Mouse (Mus musculus) embryonic facial prominence, embryonic 13.5 days (tissue): ENCODE measurements around the gene Rnf126. TPM values are rescaled to one million over a fixed set of nuclear protein-coding genes. Genes with fewer than 3 reads are reported as not detected.
"Not testable (repeated sequence)": the region's sequence is repeated elsewhere in the genome, so short reads cannot be mapped to it uniquely, and the experiment has no call there.

Source experiments
- ATAC-seq: fragments of 200-750 bp; cut with Nextera tagmentation; 2 replicates; pipeline ENCODE4 v1.8.0; 2017; ENCODE audit warnings: low read depth; ENCODE audit not compliant: insufficient number of reproducible peaks, insufficient read depth, low FRiP score, low TSS enrichment
- H3K27ac ChIP-seq: fragments of 300-500 bp; sonication (generic); 2 replicates; pipeline ENCODE4 v1.5.1; 2015; ENCODE audit warnings: moderate library complexity, mild to moderate bottlenecking, inconsistent platforms
- H3K27me3 ChIP-seq: fragments of 300-500 bp; sonication (generic); 2 replicates; pipeline ENCODE4 v1.6.1; 2015; ENCODE audit warnings: mild to moderate bottlenecking, inconsistent platforms
- H3K36me3 ChIP-seq: fragments of 300-500 bp; sonication (generic); 2 replicates; pipeline ENCODE4 v1.6.1; 2015; ENCODE audit warnings: mild to moderate bottlenecking, inconsistent platforms
- H3K4me1 ChIP-seq: fragments of 300-500 bp; sonication (generic); 2 replicates; pipeline ENCODE4 v1.6.1; 2015; ENCODE audit warnings: inconsistent platforms
- H3K4me2 ChIP-seq: fragments of 300-500 bp; sonication (generic); 2 replicates; pipeline ENCODE4 v1.6.1; 2015; ENCODE audit warnings: moderate library complexity, mild to moderate bottlenecking, inconsistent platforms
- H3K4me3 ChIP-seq: fragments of 300-500 bp; sonication (generic); 2 replicates; pipeline ENCODE4 v1.5.1; 2015; ENCODE audit warnings: mild to moderate bottlenecking, inconsistent platforms
- H3K9ac ChIP-seq: fragments of 300-500 bp; sonication (generic); 2 replicates; pipeline ENCODE4 v1.6.1; 2015; ENCODE audit warnings: mild to moderate bottlenecking, inconsistent platforms
- H3K9me3 ChIP-seq: fragments of 300-500 bp; sonication (generic); 2 replicates; pipeline ENCODE4 v1.6.1; 2016; ENCODE audit warnings: inconsistent platforms
- WGBS: fragments of 180-500 bp; shearing (Covaris S2); methylation state at CpG from one replicate; pipeline ENCODE4 v1.1.7; 2015; ENCODE audit warnings: mixed read lengths; 5-methylcytosine and 5-hydroxymethylcytosine counted together
- polyA plus RNA-seq: library from polyadenylated mRNA; unstranded; fragments of >200 nt; fragmentation: Nextera tagmentation; extraction: Ambion mirVana; gene quantifications from 2 replicates; pipeline ENCODE4 v1.2.1, GENCODE M21; 2015

The Rnf126 gene
- polyA plus RNA-seq, 1 experiment from 2014 or later, result 96.5 TPM

DNA sequence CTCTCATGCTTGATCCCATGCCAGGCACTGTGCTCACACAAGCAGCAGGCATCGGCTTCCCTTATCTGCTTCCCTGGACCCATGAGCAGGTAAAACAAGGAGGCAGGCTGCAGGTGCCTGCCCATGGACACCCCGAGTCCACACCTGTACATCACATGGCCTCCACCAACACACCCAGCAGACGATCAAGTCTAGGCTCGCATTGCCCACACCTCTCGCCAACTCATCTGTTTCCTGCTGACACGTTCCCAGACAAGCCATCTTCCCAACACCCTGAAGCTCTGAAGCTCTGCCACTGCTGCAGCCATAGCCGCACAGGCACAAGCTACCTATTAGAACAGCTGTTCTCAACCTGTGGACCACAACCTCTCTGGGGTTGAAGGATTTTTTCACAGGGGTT lies 2.5 kb downstream of the Rnf126 start:
- 78% methylated on average over 7 of the region's 7 CpGs for WGBS
- Histone ChIP-seq H3K27me3 (no peaks in the 10 kb centered on the region), H3K4me2 (peak overlapping the region; percentile 18; the same call in 1 of the 2 replicates), H3K9me3 (no peaks in the 10 kb centered on the region), H3K4me1 (peaks cover 36% of the 10 kb centered on the region), H3K36me3 (peaks cover 32% of the 10 kb centered on the region), H3K27ac (no peak overlapping the region), H3K4me3 (no peak overlapping the region; the same call in 1 of the 2 replicates), H3K9ac (peak overlapping the region; percentile 51)
- ATAC-seq, result no peak

DNA sequence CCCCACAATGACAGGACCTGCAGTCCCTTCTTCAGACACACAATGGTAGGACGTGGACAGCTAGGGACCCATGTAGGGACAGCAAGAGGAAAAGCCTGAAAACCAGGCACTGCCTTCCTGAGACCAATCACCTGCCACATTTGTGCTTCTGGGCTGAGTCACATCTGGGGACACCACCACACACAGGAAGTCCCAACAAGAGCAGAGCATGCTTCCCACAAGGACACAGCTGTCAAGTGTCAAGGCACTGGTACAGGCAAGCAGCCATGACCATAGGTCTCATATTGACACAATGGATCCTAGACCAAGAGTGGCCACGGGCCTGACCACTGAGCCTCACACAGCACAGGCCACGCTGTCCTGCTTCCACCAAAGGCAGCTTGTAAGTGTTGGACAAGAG lies 3.9 kb downstream of the Rnf126 start:
- Histone ChIP-seq H3K27me3 (no peaks in the 10 kb centered on the region), H3K27ac (no peak overlapping the region), H3K4me1 (peaks cover 27% of the 10 kb centered on the region), H3K9ac (no peak overlapping the region), H3K9me3 (no peaks in the 10 kb centered on the region), H3K4me3 (no peak overlapping the region), H3K4me2 (no peak overlapping the region), H3K36me3 (peaks cover 46% of the 10 kb centered on the region)
- 85% methylated on average over 3 of the region's 3 CpGs for WGBS
- ATAC-seq, result no peak

DNA sequence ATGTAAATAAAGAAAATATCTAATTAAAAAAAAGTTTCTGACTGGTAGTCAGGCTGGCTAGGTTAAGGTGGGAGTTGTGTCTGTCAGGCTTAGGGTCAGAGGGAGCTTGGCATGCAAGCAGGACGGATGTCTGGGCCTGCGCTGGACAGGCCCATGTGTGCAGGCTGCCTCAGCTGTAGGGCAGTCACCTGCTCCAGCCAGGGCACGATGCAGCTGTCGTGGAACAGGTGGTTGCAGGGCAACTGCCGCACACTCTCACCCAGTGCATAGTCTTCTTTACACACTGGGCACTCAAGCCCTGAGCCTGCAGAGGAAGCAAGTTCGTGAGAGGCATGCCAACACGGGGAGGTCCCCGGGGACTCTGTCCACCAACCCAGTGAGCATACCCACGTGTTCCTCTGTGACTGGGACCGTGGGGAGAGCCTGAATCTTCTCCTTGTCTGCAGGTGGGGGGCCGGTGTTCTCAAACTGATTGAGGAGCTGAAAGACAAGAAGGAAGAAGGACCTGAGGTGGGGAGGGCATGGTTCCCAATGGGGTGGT lies 6.1 kb downstream of the Rnf126 start:
- Histone ChIP-seq H3K27me3 (no peaks in the 10 kb centered on the region), H3K9me3 (no peaks in the 10 kb centered on the region), H3K27ac (no peak overlapping the region), H3K4me3 (no peak overlapping the region), H3K9ac (no peak overlapping the region), H3K4me2 (no peak overlapping the region), H3K36me3 (peaks cover 67% of the 10 kb centered on the region), H3K4me1 (peaks cover 20% of the 10 kb centered on the region)
- WGBS, result 91% methylated on average over 11 of the region's 11 CpGs
- no peak; the same call in 1 of the 2 replicates for ATAC-seq

DNA sequence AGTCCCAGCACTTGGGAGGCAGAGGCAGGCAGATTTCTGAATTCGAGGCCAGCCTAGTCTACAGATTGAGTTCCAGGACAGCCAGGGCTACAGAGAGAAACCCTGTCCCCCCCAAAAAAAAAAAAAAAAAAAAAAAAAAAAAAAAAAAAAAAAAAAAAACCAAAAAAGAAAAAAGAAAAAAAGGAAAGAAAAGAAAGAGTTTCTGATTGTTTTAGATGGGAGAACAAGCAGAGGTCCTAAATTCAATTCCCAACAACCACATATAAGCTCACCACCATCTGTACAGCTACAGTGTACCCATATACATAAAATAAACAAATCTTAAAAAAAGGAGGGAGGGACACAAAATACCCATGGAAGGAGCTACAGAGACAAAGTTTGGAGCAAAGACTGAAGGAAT lies 7.1 kb downstream of the Rnf126 start:
- H3K9ac ChIP-seq, H3K4me2 ChIP-seq, H3K27ac ChIP-seq, H3K9me3 ChIP-seq, H3K4me3 ChIP-seq, H3K27me3 ChIP-seq, ATAC-seq: not testable (repeated sequence)
- H3K4me1 ChIP-seq, result peaks cover 20% of the 10 kb centered on the region
- WGBS, result 88% methylated on average over 1 of the region's 1 CpGs
- H3K36me3 ChIP-seq, result peaks cover 69% of the 10 kb centered on the region

DNA sequence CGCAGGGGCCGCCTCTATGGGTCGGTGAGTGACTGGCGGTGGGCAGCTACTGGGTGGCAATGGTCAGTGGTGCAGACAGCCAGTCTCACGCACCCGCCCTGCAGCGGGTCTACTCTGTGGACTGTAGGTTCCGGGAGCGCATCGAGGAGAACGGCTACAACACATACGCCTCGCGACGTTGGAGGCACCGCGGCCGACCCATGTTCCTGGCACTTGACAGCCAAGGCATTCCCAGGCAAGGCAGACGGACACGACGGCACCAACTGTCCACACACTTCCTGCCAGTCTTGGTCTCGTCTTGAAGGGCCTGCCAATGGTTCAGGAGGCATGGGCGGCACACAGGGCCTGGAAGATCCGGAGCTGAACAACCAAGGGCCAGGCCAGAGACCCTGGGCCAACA lies 10.1 kb downstream of the Rnf126 start:
- Histone ChIP-seq H3K36me3 (peaks cover 59% of the 10 kb centered on the region), H3K27ac (no peak overlapping the region), H3K4me1 (peaks cover 10% of the 10 kb centered on the region), H3K4me2 (no peak overlapping the region), H3K9me3 (no peaks in the 10 kb centered on the region), H3K4me3 (no peak overlapping the region), H3K27me3 (no peaks in the 10 kb centered on the region), H3K9ac (no peak overlapping the region)
- 91% methylated on average over 24 of the region's 24 CpGs for WGBS
- no peak for ATAC-seq

DNA sequence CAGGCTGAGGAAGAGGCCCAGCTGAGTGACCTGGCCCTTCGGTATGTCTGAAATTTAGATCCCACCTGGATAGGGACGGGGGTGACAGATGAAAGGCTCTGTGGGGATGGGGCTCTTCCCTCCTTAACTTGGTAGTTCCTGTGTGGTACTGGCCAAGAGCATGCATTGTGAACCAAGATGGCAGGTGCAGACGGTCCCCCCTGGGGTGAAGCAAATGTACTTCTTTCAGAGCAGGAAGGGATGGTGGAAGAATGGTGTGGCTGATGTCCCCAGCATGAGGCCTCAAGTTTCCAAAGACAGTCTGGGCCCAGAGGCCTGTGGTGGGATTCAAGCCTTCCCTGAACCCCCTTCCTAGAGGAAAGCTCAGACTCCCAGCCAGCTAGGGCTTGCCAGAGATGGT lies 10.9 kb downstream of the Rnf126 start:
- 65% methylated on average over 3 of the region's 3 CpGs for WGBS
- Histone ChIP-seq H3K9ac (0 out of 2 replicates have a peak overlapping the region, but pooled peaks have one; percentile 68), H3K36me3 (peaks cover 51% of the 10 kb centered on the region), H3K9me3 (no peaks in the 10 kb centered on the region), H3K27me3 (no peaks in the 10 kb centered on the region), H3K27ac (no peak overlapping the region), H3K4me3 (no peak overlapping the region), H3K4me1 (peaks cover 10% of the 10 kb centered on the region), H3K4me2 (no peak overlapping the region)
- no peak for ATAC-seq

DNA sequence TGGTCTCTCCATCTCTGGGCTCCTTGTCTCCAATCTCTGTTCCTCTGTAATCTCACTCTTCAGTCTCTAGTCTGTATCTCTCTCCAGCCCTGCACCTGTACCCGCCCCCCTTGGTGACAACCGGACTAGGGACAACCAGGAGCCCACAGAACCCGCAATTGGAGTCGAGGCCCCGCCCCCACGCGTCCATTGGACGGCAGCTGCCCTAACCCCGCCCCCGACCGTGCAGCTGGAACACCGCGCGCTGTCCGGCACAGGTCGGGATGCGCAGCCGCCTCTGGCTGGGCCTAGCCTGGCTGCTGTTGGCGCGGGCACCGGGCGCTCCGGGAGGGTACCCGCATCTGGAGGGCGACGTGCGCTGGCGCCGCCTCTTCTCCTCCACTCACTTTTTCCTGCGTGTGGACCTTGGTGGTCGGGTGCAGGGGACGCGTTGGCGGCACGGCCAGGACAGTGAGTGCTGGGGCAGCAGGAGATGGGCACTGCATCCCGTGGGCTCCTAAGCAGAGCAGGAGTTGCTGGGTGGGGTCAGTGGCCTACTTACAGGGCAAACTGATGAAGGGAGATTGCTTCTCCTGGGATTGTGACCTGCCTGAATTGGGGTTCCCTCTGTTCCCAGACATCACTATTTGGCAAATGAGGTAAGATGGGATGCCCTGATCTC lies 11.8 kb downstream of the Rnf126 start, which contains the start of gene Fgf22:
TSS of gene Fgf22 (plus strand) at position 221 of the 661 bp plus-strand sequence.
- peaks cover 43% of the 10 kb centered on the region for H3K36me3 ChIP-seq
- peak within 1 kb of the TSS; percentile 68 for H3K9ac ChIP-seq
- no peaks in the 10 kb centered on the region for H3K9me3 ChIP-seq
- H3K27me3 ChIP-seq, result no peaks in the 10 kb centered on the region
- H3K4me3 ChIP-seq, result peak within 1 kb of the TSS; percentile 41
- no peak within 1 kb of the TSS for H3K27ac ChIP-seq
- H3K4me2 ChIP-seq, result peak within 1 kb of the TSS; percentile 72
- peak; percentile 77; the same call in 1 of the 2 replicates for ATAC-seq
- 2% methylated on average over 26 of the region's 36 CpGs for WGBS
- H3K4me1 ChIP-seq, result peaks cover 10% of the 10 kb centered on the region

DNA sequence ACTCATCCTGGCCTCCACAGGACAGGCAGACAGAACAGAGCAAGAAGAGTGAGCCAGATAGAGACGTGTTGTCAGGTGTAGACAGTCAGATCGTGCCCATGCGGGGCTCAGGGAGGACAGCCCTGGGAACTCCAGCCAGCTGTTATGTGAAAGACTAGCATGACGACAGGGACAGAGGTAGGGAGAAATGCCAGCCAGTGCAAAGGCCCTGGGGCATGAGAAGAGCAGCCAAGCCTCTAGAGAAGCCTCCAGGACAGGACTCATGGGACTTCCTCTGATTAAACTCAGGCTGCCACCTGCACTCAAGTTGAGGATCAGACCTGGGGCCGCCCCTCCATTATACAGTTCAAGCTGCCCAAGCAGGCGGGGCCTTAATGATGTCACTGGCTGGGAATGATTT lies 18.3 kb downstream of the Rnf126 start:
- peaks cover 11% of the 10 kb centered on the region for H3K36me3 ChIP-seq
- 73% methylated on average over 6 of the region's 6 CpGs for WGBS
- H3K9ac ChIP-seq, result no peak overlapping the region
- H3K4me1 ChIP-seq, result peaks cover 13% of the 10 kb centered on the region
- no peaks in the 10 kb centered on the region for H3K27me3 ChIP-seq
- H3K4me2 ChIP-seq, result no peak overlapping the region
- H3K9me3 ChIP-seq, result no peaks in the 10 kb centered on the region
- ATAC-seq, result no peak
- no peak overlapping the region for H3K4me3 ChIP-seq
- H3K27ac ChIP-seq, result no peak overlapping the region

DNA sequence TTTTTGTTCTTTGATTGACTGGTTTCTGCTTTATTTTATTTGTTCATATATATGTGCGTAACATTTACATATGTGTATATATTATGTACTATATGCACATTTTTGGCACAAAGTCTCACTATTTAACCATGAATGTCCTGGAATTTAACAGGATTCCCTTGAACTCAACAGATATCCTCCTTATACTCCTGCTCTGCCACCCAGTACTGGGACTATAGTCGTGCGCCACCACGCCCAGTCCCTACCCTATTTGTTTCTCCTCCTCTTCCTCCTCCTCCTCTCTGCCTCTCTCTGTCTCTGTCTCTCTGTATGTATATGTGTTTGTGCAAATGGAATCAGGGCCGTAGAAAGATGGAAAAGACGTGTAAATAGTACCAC lies 20.0 kb downstream of the Rnf126 start:
- no peaks in the 10 kb centered on the region for H3K9me3 ChIP-seq
- peak overlapping the region; percentile 72 for H3K4me3 ChIP-seq
- peak overlapping the region; percentile 64 for H3K4me2 ChIP-seq
- peaks cover 13% of the 10 kb centered on the region for H3K4me1 ChIP-seq
- 23% methylated on average over 6 of the region's 6 CpGs for WGBS
- peak overlapping the region; percentile 58 for H3K9ac ChIP-seq
- H3K27ac ChIP-seq, result no peak overlapping the region
- ATAC-seq, result 0 out of 2 replicates have a peak, but pooled peaks have one; percentile 21
- H3K27me3 ChIP-seq, result no peaks in the 10 kb centered on the region
- peaks cover 29% of the 10 kb centered on the region for H3K36me3 ChIP-seq

DNA sequence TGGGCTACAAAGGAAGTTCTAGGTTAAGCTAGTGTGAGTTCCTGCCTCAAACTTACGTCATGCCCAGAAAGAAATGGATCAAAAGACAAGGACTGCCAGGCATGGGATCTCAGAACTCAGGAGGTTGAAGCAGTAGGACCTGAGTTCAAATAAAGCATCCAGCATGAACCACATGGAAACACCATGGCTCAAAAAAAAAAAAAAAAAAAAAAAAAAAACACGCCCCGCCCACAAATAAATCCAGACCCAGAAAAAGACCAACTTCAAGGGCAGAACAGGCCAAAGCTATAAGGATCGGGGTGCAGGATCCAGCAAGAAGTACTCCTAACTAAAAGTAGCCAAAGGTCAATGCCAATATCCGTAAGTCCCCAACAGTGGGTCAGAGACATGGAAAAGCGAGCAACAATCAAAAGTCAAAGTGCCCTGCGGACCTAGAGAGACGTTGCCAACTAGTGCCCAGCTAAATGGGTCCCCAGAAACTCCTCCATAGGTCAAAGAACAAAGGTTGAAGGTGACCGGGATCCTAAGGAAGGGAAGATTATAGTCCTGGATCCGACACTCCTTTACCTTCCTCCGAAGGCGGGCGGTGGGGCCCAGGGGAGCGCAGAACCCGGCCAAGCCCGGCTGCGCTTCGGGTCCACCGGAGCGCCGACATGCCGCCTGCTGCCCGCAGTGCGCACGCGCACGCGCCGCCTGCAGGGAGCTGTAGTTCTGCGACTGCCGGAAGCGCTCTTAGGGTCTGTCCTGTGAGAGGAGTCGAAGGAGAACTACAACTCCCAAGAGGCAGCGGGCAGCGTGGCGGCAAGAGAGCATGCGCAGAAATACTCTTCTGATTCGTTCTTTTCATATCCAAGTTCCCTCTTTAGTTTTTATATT lies 20.6 kb downstream of the Rnf126 start, which contains the start of gene Polrmt:
TSS of gene Polrmt (minus strand) at position 684 of the 876 bp plus-strand sequence.
- H3K9me3 ChIP-seq, result peaks cover 5% of the 10 kb centered on the region; the same call in 1 of the 2 replicates
- peak within 1 kb of the TSS; percentile 64 for H3K4me2 ChIP-seq
- no peak within 1 kb of the TSS for H3K27ac ChIP-seq
- WGBS, result 3% methylated on average over 38 of the region's 38 CpGs
- ATAC-seq, result peak; percentile 90
- H3K4me3 ChIP-seq, result peak within 1 kb of the TSS; percentile 72
- peaks cover 35% of the 10 kb centered on the region for H3K36me3 ChIP-seq
- no peaks in the 10 kb centered on the region for H3K27me3 ChIP-seq
- H3K4me1 ChIP-seq, result peaks cover 13% of the 10 kb centered on the region
- peak within 1 kb of the TSS; percentile 79 for H3K9ac ChIP-seq

DNA sequence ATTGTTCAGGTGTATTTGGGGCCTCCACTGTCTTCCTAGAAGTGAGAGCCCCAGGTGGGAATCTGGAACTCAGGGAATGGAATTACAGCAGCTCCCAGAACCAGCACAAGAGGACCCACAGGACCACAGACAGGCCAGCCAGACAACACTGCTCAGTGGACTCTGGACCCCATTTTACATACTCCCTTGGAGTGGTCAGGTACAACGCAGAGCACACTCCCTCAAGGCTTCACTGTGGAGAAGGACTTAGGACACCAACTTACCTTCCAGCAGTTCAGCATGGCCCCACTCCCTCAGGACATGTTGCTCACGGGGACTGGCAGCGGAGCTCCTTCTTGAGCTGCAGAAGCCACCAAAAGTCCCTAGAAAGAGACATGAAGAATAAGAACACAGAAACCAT lies 21.3 kb downstream of the Rnf126 start:
- peak overlapping the region; percentile 79 for H3K9ac ChIP-seq
- no peak overlapping the region for H3K27ac ChIP-seq
- peak overlapping the region; percentile 72 for H3K4me3 ChIP-seq
- no peaks in the 10 kb centered on the region for H3K27me3 ChIP-seq
- ATAC-seq, result no peak
- H3K4me1 ChIP-seq, result peaks cover 13% of the 10 kb centered on the region
- peaks cover 42% of the 10 kb centered on the region for H3K36me3 ChIP-seq
- peaks cover 12% of the 10 kb centered on the region for H3K9me3 ChIP-seq
- 90% methylated on average over 3 of the region's 3 CpGs for WGBS
- peak overlapping the region; percentile 64 for H3K4me2 ChIP-seq
